Mouse (Mus musculus): ENCODE data around the gene Rspo3. TPM values are rescaled to one million over a fixed set of nuclear protein-coding genes. Genes with fewer than 3 reads are reported as not detected.

Rspo3 gene
- polyA plus RNA-seq, 1 experiment from 2014 or later = 2.0 TPM

DNA sequence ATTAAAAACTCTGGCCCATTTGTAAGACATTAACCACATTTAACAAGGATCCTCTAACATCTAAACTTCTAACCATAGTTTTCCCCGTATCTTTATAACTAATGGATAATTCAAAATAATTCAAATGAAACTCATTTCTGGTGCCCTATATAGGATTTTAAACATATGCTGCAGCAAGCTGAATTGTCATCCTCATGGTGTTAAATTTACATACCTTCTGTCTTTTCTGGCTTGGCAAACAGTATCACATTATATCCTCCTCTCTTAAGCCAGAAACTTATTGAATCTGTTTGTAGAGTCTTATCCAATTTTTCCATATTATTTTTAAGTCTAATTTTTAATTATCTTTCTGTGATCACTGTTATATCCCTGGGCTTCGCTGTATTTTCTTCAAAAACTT, 111.1 kb downstream of the Rspo3 start:
- H3K4me2 ChIP-seq = no peak overlapping the region
- H3K36me3 ChIP-seq = no peaks in the 10 kb centered on the region
- WGBS = 73% methylated on average over 2 of the region's 2 CpGs
- H3K9me3 ChIP-seq = no peaks in the 10 kb centered on the region
- ATAC-seq (ENCODE audit: borderline replicate concordance, extremely low read depth, low FRiP score, low TSS enrichment) = no peak
- no peaks in the 10 kb centered on the region for H3K27me3 ChIP-seq
- H3K27ac ChIP-seq = no peak overlapping the region
- H3K9ac ChIP-seq = no peak overlapping the region
- H3K4me1 ChIP-seq = no peaks in the 10 kb centered on the region
- H3K4me3 ChIP-seq = no peak overlapping the region

DNA sequence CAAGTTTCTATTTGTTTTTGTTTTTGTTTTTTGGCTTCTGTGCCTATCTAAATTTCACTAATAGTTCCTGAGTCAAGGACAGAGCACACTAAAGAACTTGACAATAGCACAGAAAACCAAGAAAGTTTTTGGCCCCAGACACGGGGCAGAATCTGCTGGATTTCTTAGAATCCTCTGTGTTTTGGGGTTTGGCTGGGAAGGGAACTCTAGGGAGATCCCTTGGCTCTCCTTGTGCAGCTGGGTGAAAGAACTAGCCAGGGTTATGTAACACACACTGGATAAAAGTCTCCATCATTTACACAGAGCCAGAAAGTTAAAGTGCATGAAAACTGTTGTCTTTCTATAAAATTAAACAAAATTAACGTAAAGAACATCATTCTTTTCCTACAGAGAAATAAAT, 121.3 kb downstream of the Rspo3 start:
- no peak overlapping the region for H3K4me3 ChIP-seq
- no peaks in the 10 kb centered on the region for H3K9me3 ChIP-seq
- H3K27me3 ChIP-seq = no peaks in the 10 kb centered on the region
- H3K4me2 ChIP-seq = no peak overlapping the region
- no peak for ATAC-seq (ENCODE audit: borderline replicate concordance, extremely low read depth, low FRiP score, low TSS enrichment)
- no peak overlapping the region for H3K9ac ChIP-seq
- H3K36me3 ChIP-seq = no peaks in the 10 kb centered on the region
- 62% methylated on average over 2 of the region's 2 CpGs for WGBS
- H3K4me1 ChIP-seq = no peaks in the 10 kb centered on the region
- no peak overlapping the region for H3K27ac ChIP-seq

- H3K4me3 ChIP-seq = no peak overlapping the region
- H3K4me2 ChIP-seq = no peak overlapping the region
- 39% methylated on average over 8 of the region's 8 CpGs for WGBS
- no peak overlapping the region for H3K9ac ChIP-seq
- H3K9me3 ChIP-seq = no peaks in the 10 kb centered on the region
- no peak for ATAC-seq (ENCODE audit: borderline replicate concordance, extremely low read depth, low FRiP score, low TSS enrichment)
- no peaks in the 10 kb centered on the region for H3K36me3 ChIP-seq
- H3K27ac ChIP-seq = no peak overlapping the region
- no peaks in the 10 kb centered on the region for H3K4me1 ChIP-seq
- no peaks in the 10 kb centered on the region for H3K27me3 ChIP-seq
Measured at GRCm38 (mm10) chr10:29402656-29403268, 132.9 kb downstream of the Rspo3 start.

Other genes starting within 250 kb of the Rspo3 start
- gene Echdc1, start 222.7 kb downstream of the Rspo3 start, polyA plus RNA-seq (2015; fragmentation: Nextera tagmentation; extraction: Ambion mirVana) = 18.8 and 22.5 TPM in 2 replicates
- 45.0 and 51.5 TPM in 2 replicates for gene Rnf146, start 173.4 kb downstream of the Rspo3 start, polyA plus RNA-seq (2015; fragmentation: Nextera tagmentation; extraction: Ambion mirVana)

All from lung, embryonic 15.5 days (tissue).